Mouse (Mus musculus) CH12.LX (cell line): ENCODE results near the gene Arhgef3. TPM values are rescaled to one million over a fixed set of nuclear protein-coding genes. Genes with fewer than 3 reads are reported as not detected.

Experiments
- DNase-seq: peaks from one replicate; pipeline ENCODE4 v3.0.0-alpha.2; 2013; ENCODE audit errors: extremely low read depth
- H3K27ac ChIP-seq: 2 replicates; pipeline ENCODE4 v1.5.1; 2012; ENCODE audit warnings: low read depth, mild to moderate bottlenecking, control low read depth, moderate library complexity; ENCODE audit not compliant: insufficient read depth
- H3K27me3 ChIP-seq: replicated peaks from 2 replicates; pipeline ENCODE3; 2012; ENCODE audit warnings: inconsistent platforms
- H3K36me3 ChIP-seq, 2 experiments: replicated peaks in 1 of 2; 2 replicates each; pipeline versions ENCODE3 to v1.6.1; 2012; ENCODE audit warnings: inconsistent platforms in 1 of 2, low read length in 1 of 2, mild to moderate bottlenecking in 1 of 2, mixed read lengths in 1 of 2, moderate library complexity in 1 of 2; ENCODE audit not compliant: control insufficient read depth in 1 of 2, insufficient read depth in 1 of 2
- H3K4me1 ChIP-seq, 2 experiments: 2 replicates each; pipeline ENCODE4 v1.6.1; 2012; ENCODE audit warnings: inconsistent platforms in 1 of 2, moderate library complexity in 1 of 2; ENCODE audit not compliant: insufficient read depth in 2 of 2, control insufficient read depth in 1 of 2
- H3K4me2 ChIP-seq: 2 replicates; pipeline ENCODE4 v1.6.1; 2012; ENCODE audit warnings: low read depth, mild to moderate bottlenecking, control low read depth; ENCODE audit not compliant: poor library complexity, insufficient read depth, severe bottlenecking
- H3K4me3 ChIP-seq, 3 experiments: fragments of 150-350 bp in 1 of 3; sonication (generic) in 1 of 3; replicated peaks in 1 of 3; 2 replicates each; pipeline versions ENCODE3 to v1.5.1; 2011 to 2012; ENCODE audit warnings: low read depth in 2 of 3, low read length in 2 of 3, mild to moderate bottlenecking in 2 of 3, moderate library complexity in 2 of 3, control low read depth in 1 of 3, improper control_type of control experiment in 1 of 3, inconsistent platforms in 1 of 3, mixed read lengths in 1 of 3; ENCODE audit not compliant: poor library complexity in 1 of 3
- H3K79me2 ChIP-seq: replicated peaks from 2 replicates; pipeline ENCODE4 v1.6.1; 2012; ENCODE audit warnings: mild to moderate bottlenecking, moderate library complexity; ENCODE audit not compliant: control insufficient read depth, poor library complexity, insufficient read depth, severe bottlenecking; ENCODE audit errors: extremely low read depth
- H3K9ac ChIP-seq: 2 replicates; pipeline ENCODE4 v1.6.1; 2012; ENCODE audit warnings: low read depth, mild to moderate bottlenecking, control low read depth, moderate library complexity; ENCODE audit not compliant: insufficient read depth
- H3K9me3 ChIP-seq: replicated peaks from 2 replicates; pipeline ENCODE3; 2012; ENCODE audit warnings: low read length, inconsistent platforms, mixed read lengths
- BHLHE40 ChIP-seq: IDR thresholded peaks from 2 replicates; pipeline ENCODE4 v1.6.1; 2011; ENCODE audit warnings: mild to moderate bottlenecking, low read depth, low read length, improper control_type of control experiment
- ELF1 ChIP-seq: IDR thresholded peaks from 2 replicates; pipeline ENCODE4 v1.6.1; 2014; ENCODE audit warnings: low read depth, mild to moderate bottlenecking, inconsistent platforms, low read length, improper control_type of control experiment
- EP300 ChIP-seq: IDR thresholded peaks from 2 replicates; pipeline ENCODE4 v1.6.1; 2011; ENCODE audit warnings: low read length, improper control_type of control experiment
- ETS1 ChIP-seq: conservative IDR thresholded peaks from 2 replicates; pipeline ENCODE4 v1.6.1; 2012; ENCODE audit warnings: low read depth, mild to moderate bottlenecking, inconsistent platforms, low read length, improper control_type of control experiment, moderate library complexity
- JUN ChIP-seq: IDR thresholded peaks from 2 replicates; pipeline ENCODE4 v1.6.1; 2011; ENCODE audit warnings: low read depth, mild to moderate bottlenecking, low read length, improper control_type of control experiment, moderate library complexity; ENCODE audit not compliant: insufficient read depth
- KAT2A ChIP-seq: IDR thresholded peaks from 2 replicates; pipeline ENCODE4 v1.6.1; 2012; ENCODE audit warnings: low read length, improper control_type of control experiment, inconsistent platforms; ENCODE audit not compliant: insufficient replicate concordance
- MAFK ChIP-seq: IDR thresholded peaks from 2 replicates; pipeline ENCODE4 v1.6.1; 2011; ENCODE audit warnings: low read length, improper control_type of control experiment; ENCODE audit not compliant: insufficient replicate concordance
- MAX ChIP-seq: IDR thresholded peaks from 2 replicates; pipeline ENCODE4 v1.6.1; 2011; ENCODE audit warnings: low read length, improper control_type of control experiment
- MAZ ChIP-seq: IDR thresholded peaks from 2 replicates; pipeline ENCODE4 v1.6.1; 2012; ENCODE audit warnings: low read depth, mild to moderate bottlenecking, inconsistent platforms, low read length, improper control_type of control experiment, moderate library complexity
- MEF2A ChIP-seq: IDR thresholded peaks from 2 replicates; pipeline ENCODE4 v1.6.1; 2014; ENCODE audit warnings: low read depth, mild to moderate bottlenecking, inconsistent platforms, low read length, improper control_type of control experiment, borderline replicate concordance
- NRF1 ChIP-seq: IDR thresholded peaks from 2 replicates; pipeline ENCODE4 v1.6.1; 2014; ENCODE audit warnings: low read depth, mild to moderate bottlenecking, inconsistent platforms, low read length, improper control_type of control experiment, moderate library complexity
- POLR2A ChIP-seq: IDR thresholded peaks from 2 replicates; pipeline ENCODE4 v1.6.1; 2011; ENCODE audit warnings: low read depth, mild to moderate bottlenecking, improper control_type of control experiment, low read length
- POLR2AphosphoS2 ChIP-seq: IDR thresholded peaks from 2 replicates; pipeline ENCODE4 v1.6.1; 2011; ENCODE audit warnings: low read depth, low read length, improper control_type of control experiment
- RCOR1 ChIP-seq: conservative IDR thresholded peaks from 2 replicates; pipeline ENCODE4 v1.6.1; 2012; ENCODE audit warnings: low read depth, mild to moderate bottlenecking, inconsistent platforms, low read length, improper control_type of control experiment
- SIN3A ChIP-seq: IDR thresholded peaks from 2 replicates; pipeline ENCODE4 v1.6.1; 2012; ENCODE audit warnings: low read length, improper control_type of control experiment, inconsistent platforms
- TBP ChIP-seq: conservative IDR thresholded peaks from 2 replicates; pipeline ENCODE4 v1.6.1; 2011; ENCODE audit warnings: low read depth, low read length, improper control_type of control experiment
- TCF12 ChIP-seq: IDR thresholded peaks from 2 replicates; pipeline ENCODE4 v1.6.1; 2014; ENCODE audit warnings: low read depth, mild to moderate bottlenecking, inconsistent platforms, low read length, improper control_type of control experiment
- USF2 ChIP-seq: conservative IDR thresholded peaks from 2 replicates; pipeline ENCODE4 v1.6.1; 2011; ENCODE audit warnings: low read depth, low read length, improper control_type of control experiment
- ZMIZ1 ChIP-seq: IDR thresholded peaks from 2 replicates; pipeline ENCODE4 v1.6.1; 2012; ENCODE audit warnings: low read depth, mild to moderate bottlenecking, inconsistent platforms, low read length, improper control_type of control experiment
- ZNF384 ChIP-seq: IDR thresholded peaks from 2 replicates; pipeline ENCODE4 v1.6.1; 2012; ENCODE audit warnings: low read depth, low read length, improper control_type of control experiment, inconsistent platforms
- dilution Hi-C: fragments of 300-500 bp; cut with MboI; formaldehyde crosslinking; loops from 2 replicates; pipeline ENCODE4 v1.14.3; 2020; ENCODE audit warnings: low sequenced_read_pairs; ENCODE audit not compliant: extremely low pct_unique_long_range_greater_than_20kb, extremely low pct_ligation_motif_present
- in situ Hi-C: fragments of 300-500 bp; cut with MboI; formaldehyde crosslinking; loops from 3 replicates; pipeline ENCODE4 v1.14.3; 2019; ENCODE audit warnings: low sequenced_read_pairs, low pct_ligation_motif_present, low pct_unique_long_range_greater_than_20kb, mixed read lengths
- polyA plus RNA-seq: library from polyadenylated mRNA; unstranded; fragments of >175 nt; gene quantifications from 2 replicates; pipeline ENCODE4 v1.2.1, GENCODE M21; 2012; ENCODE audit warnings: low read depth; ENCODE audit not compliant: insufficient read length
- total RNA-seq, 2 experiments: library from RNA; depleted of rRNA; stranded (reverse); fragments of 300-350 nt in 1 of 2; fragments of >200 nt in 1 of 2; gene quantifications; 2 replicates each; pipeline ENCODE4 v1.2.3; 2012 to 2014

Arhgef3 gene
- total and polyA plus RNA-seq, 3 experiments, result 0.51 to 0.64 (median 0.62) TPM

GRCm38 (mm10) chr14:27351476-27352079, 236.9 kb downstream of the Arhgef3 start:
- TF ChIP-seq RCOR1 (no peak), ZMIZ1 (no peak), SIN3A (no peak), NRF1 (peak; percentile 67), MAZ (no peak), MEF2A (no peak; the same call in 1 of the 2 replicates), USF2 (no peak), ELF1 (0 out of 2 replicates have a peak, but pooled peaks have one; percentile 9), KAT2A (no peak), BHLHE40 (no peak), TBP (no peak), POLR2AphosphoS2 (no peak), POLR2A (peak; percentile 43; the same call in 1 of the 2 replicates), MAX (no peak), EP300 (peak; percentile 33; the same call in 1 of the 2 replicates), ZNF384 (0 out of 2 replicates have a peak, but pooled peaks have one; percentile 20), ETS1 (peak; percentile 37; the same call in 1 of the 2 replicates), MAFK (no peak), TCF12 (0 out of 2 replicates have a peak, but pooled peaks have one; percentile 24)
- no peaks in the 10 kb centered on the region for H3K36me3 ChIP-seq
- H3K79me2 ChIP-seq, result no peaks in the 10 kb centered on the region
- H3K9ac ChIP-seq, result peak overlapping the region; percentile 35; the same call in 1 of the 2 replicates
- in situ Hi-C loops (no loop called here), dilution Hi-C loops (no loop called here)
- no peak overlapping the region for H3K4me3 ChIP-seq
- peak; percentile 84 for DNase-seq
- peaks cover 11 to 67% of the 10 kb centered on the region in 2 experiments for H3K4me1 ChIP-seq
- H3K27me3 ChIP-seq, result no peaks in the 10 kb centered on the region
- peak overlapping the region; percentile 63 for H3K4me2 ChIP-seq
- no peaks in the 10 kb centered on the region for H3K9me3 ChIP-seq
- peak overlapping the region; percentile 23 for H3K27ac ChIP-seq

- Histone ChIP-seq H3K27me3 (no peaks in the 10 kb centered on the region), H3K9me3 (no peaks in the 10 kb centered on the region), H3K4me1 (peaks cover 11 to 66% of the 10 kb centered on the region in 2 experiments), H3K36me3 (no peaks in the 10 kb centered on the region), H3K4me2 (no peak overlapping the region), H3K4me3 (no peak overlapping the region), H3K9ac (no peak overlapping the region), H3K27ac (no peak overlapping the region), H3K79me2 (no peaks in the 10 kb centered on the region)
- dilution Hi-C loops, result no loop called here
- in situ Hi-C loops, result no loop called here
- no peak for TF ChIP-seq JUN
- no peak for DNase-seq
Observed at GRCm38 (mm10) chr14:27352470-27352869, 237.8 kb downstream of the Arhgef3 start.
